ENCODE assay signal across 8 mouse cellular contexts in genomic region chr5:30915974-30916433, GRCm38 (mm10). TPM values are rescaled to one million over a fixed set of nuclear protein-coding genes. Genes with fewer than 3 reads are reported as not detected.
DNase-seq lines count a peak whose midpoint lies in the region; ATAC-seq and TF ChIP-seq lines count a peak whose summit lies in the region.

No protein-coding gene starts in this region.

- H3K9me3 ChIP-seq in forebrain, postnatal 0 days (ENCODE audit: low read length) = no peaks in the 10 kb centered on the region
- no peaks in the 10 kb centered on the region for H3K9me3 ChIP-seq in neural tube, embryonic 15.5 days (replicated peaks)

- peak; percentile 77; the same call in 1 of the 2 replicates for TF ChIP-seq CTCF in cerebellum, adult 2 months (IDR thresholded peaks at IDR 0.05; ENCODE audit: borderline replicate concordance, insufficient read depth, low read depth, low read length)
- TF ChIP-seq CTCF in forebrain, postnatal 0 days (IDR thresholded peaks at IDR 0.05; ENCODE audit: low read depth) = peak; percentile 86
- TF ChIP-seq CTCF in layer of hippocampus, adult 2 months (conservative IDR thresholded peaks at IDR 0.05) = peak; percentile 83
- TF ChIP-seq CTCF in lung, adult 2 months (IDR thresholded peaks at IDR 0.05; ENCODE audit: insufficient read depth, low read length) = peak; percentile 63
- TF ChIP-seq CTCF in thymus, adult 2 months (IDR thresholded peaks at IDR 0.05; ENCODE audit: borderline replicate concordance, control insufficient read depth, extremely low read depth, insufficient read depth, low read length, poor library complexity) = 0 out of 2 replicates have a peak, but pooled peaks have one; percentile 49

- WGBS in cerebellum, adult 2 months = 1% methylated on average over 7 of the region's 7 CpGs
- WGBS in forebrain, postnatal 0 days = 4% methylated on average over 7 of the region's 7 CpGs
- WGBS in lung, adult 2 months = 3% methylated on average over 7 of the region's 7 CpGs
- 1% methylated on average over 7 of the region's 7 CpGs for WGBS in neural tube, embryonic 15.5 days
- WGBS in thymus, adult 2 months = 8% methylated on average over 7 of the region's 7 CpGs

- peak; percentile 18; the same call in 1 of the 2 replicates for TF ChIP-seq POLR2A in cerebellum, adult 2 months (IDR thresholded peaks at IDR 0.05; ENCODE audit: borderline replicate concordance, insufficient read depth, low read length)
- TF ChIP-seq POLR2A in lung, adult 2 months (IDR thresholded peaks at IDR 0.05; ENCODE audit: borderline replicate concordance, extremely low read depth, low read depth, low read length) = peak; percentile 47; the same call in 1 of the 2 replicates
- TF ChIP-seq POLR2A in thymus, adult 2 months (IDR thresholded peaks at IDR 0.05; ENCODE audit: control insufficient read depth, extremely low read depth, insufficient read depth, low read length, poor library complexity) = no peak

- H3K4me3 ChIP-seq in cerebellum, adult 2 months (replicated peaks; ENCODE audit: insufficient read depth, low read depth, low read length) = no peak overlapping the region
- H3K4me3 ChIP-seq in forebrain, postnatal 0 days (ENCODE audit: low read depth, low read length) = no peak overlapping the region
- H3K4me3 ChIP-seq in layer of hippocampus, adult 2 months = peak overlapping the region; percentile 12; the same call in 1 of the 2 replicates
- no peak overlapping the region for H3K4me3 ChIP-seq in lung, adult 2 months (replicated peaks; ENCODE audit: extremely low read depth, low read depth, low read length)
- H3K4me3 ChIP-seq in neural tube, embryonic 15.5 days (replicated peaks) = peak overlapping the region; percentile 33; the same call in 1 of the 2 replicates
- H3K4me3 ChIP-seq in thymus, adult 2 months (ENCODE audit: control insufficient read depth, insufficient read depth, low read length) = no peak overlapping the region

- H3K36me3 ChIP-seq in forebrain, postnatal 0 days (ENCODE audit: insufficient read depth) = no peaks in the 10 kb centered on the region
- no peaks in the 10 kb centered on the region for H3K36me3 ChIP-seq in neural tube, embryonic 15.5 days
- H3K36me3 ChIP-seq in thymus, adult 2 months (ENCODE audit: control insufficient read depth, insufficient read depth, low read length) = no peaks in the 10 kb centered on the region

- no peak overlapping the region for H3K9ac ChIP-seq in forebrain, postnatal 0 days
- H3K9ac ChIP-seq in neural tube, embryonic 15.5 days (replicated peaks) = no peak overlapping the region

- H3K27me3 ChIP-seq in cerebellum, adult 2 months (ENCODE audit: control insufficient read depth, insufficient read depth, low read length) = no peaks in the 10 kb centered on the region
- H3K27me3 ChIP-seq in forebrain, postnatal 0 days (ENCODE audit: insufficient read depth, low read length) = no peaks in the 10 kb centered on the region
- H3K27me3 ChIP-seq in neural tube, embryonic 15.5 days (replicated peaks) = no peaks in the 10 kb centered on the region
- H3K27me3 ChIP-seq in thymus, adult 2 months (ENCODE audit: control insufficient read depth, insufficient read depth, low read length) = no peaks in the 10 kb centered on the region

- DNase-seq in Muller cell, postnatal 12 days (ENCODE audit: inconsistent ontology term) = peak; percentile 95
- DNase-seq in cerebellum, adult 2 months = peak; percentile 80 to 91
- DNase-seq in forebrain, postnatal 0 days = peak; percentile 96
- peak; percentile 90 for DNase-seq in heart, postnatal 4 days
- DNase-seq in layer of hippocampus, adult 2 months (ENCODE audit: low spot score in 2 of 2) = peak; percentile 87 to 95
- peak; percentile 74 for DNase-seq in lung, adult 2 months
- peak; percentile 68 for DNase-seq in thymus, adult 2 months

- H3K27ac ChIP-seq in cerebellum, adult 2 months (ENCODE audit: insufficient read depth, low read length) = no peak overlapping the region
- peak overlapping the region; percentile 54; the same call in 1 of the 2 replicates for H3K27ac ChIP-seq in forebrain, postnatal 0 days (ENCODE audit: low read depth, low read length)
- peak overlapping the region; percentile 79 for H3K27ac ChIP-seq in layer of hippocampus, adult 2 months
- H3K27ac ChIP-seq in neural tube, embryonic 15.5 days (replicated peaks) = peak overlapping the region; percentile 64
- H3K27ac ChIP-seq in thymus, adult 2 months (ENCODE audit: control insufficient read depth, insufficient read depth, low read length) = peak overlapping the region; percentile 58

- H3K4me1 ChIP-seq in cerebellum, adult 2 months (ENCODE audit: control insufficient read depth, insufficient read depth, low read length) = no peaks in the 10 kb centered on the region
- no peaks in the 10 kb centered on the region for H3K4me1 ChIP-seq in forebrain, postnatal 0 days (ENCODE audit: insufficient read depth)
- H3K4me1 ChIP-seq in lung, adult 2 months (ENCODE audit: control insufficient read depth, insufficient read depth, low read length) = peaks cover 35% of the 10 kb centered on the region
- peaks cover 33% of the 10 kb centered on the region for H3K4me1 ChIP-seq in neural tube, embryonic 15.5 days
- peaks cover 36% of the 10 kb centered on the region for H3K4me1 ChIP-seq in thymus, adult 2 months (replicated peaks; ENCODE audit: control insufficient read depth, insufficient read depth, low read length)

- ATAC-seq in forebrain, postnatal 0 days = peak; percentile 97
- ATAC-seq in neural tube, embryonic 15.5 days (ENCODE audit: low FRiP score) = peak; percentile 80

- no peak overlapping the region; the same call in 1 of the 2 replicates for H3K4me2 ChIP-seq in forebrain, postnatal 0 days (ENCODE audit: low read depth)
- H3K4me2 ChIP-seq in neural tube, embryonic 15.5 days = peak overlapping the region; percentile 49

RNA-seq across cellular contexts. Expression of gene Emilin1, which starts 2.8 kb away (rescaled TPM):
- polyA plus RNA-seq in cerebellum, adult 2 months (2012; rRNA removed) = 1.7 and 2.6 TPM in 2 replicates
- 10.0 and 11.3 TPM in 2 replicates for total RNA-seq in forebrain, postnatal 0 days (2014; rRNA removed)
- polyA plus RNA-seq in forebrain, postnatal 0 days (2015; fragmentation: Nextera tagmentation; extraction: Ambion mirVana) = 9.6 and 10.0 TPM in 2 replicates
- total RNA-seq in heart, postnatal 4 days (2021) = 10 to 100 TPM; 83.4 to 93.2 TPM
- 1 to 10 TPM; 2.0 TPM for total RNA-seq in layer of hippocampus, adult 2 months (2021)
- 89.9 and 107 TPM in 2 replicates for polyA plus RNA-seq in lung, adult 2 months (2012; rRNA removed)
- 24.5 and 52.1 TPM in 2 replicates for polyA plus RNA-seq in neural tube, embryonic 15.5 days (2015; fragmentation: Nextera tagmentation; extraction: Ambion mirVana)
- polyA plus RNA-seq in thymus, adult 2 months (2012; rRNA removed) = 44.6 and 57.5 TPM in 2 replicates

RNA-seq across cellular contexts. Expression of gene Khk, which starts 5.2 kb away (rescaled TPM):
- 34.1 and 34.2 TPM in 2 replicates for polyA plus RNA-seq in cerebellum, adult 2 months (2012; rRNA removed)
- 4.5 and 5.3 TPM in 2 replicates for total RNA-seq in forebrain, postnatal 0 days (2014; rRNA removed)
- 11.7 and 13.2 TPM in 2 replicates for polyA plus RNA-seq in forebrain, postnatal 0 days (2015; fragmentation: Nextera tagmentation; extraction: Ambion mirVana)
- 1 to 10 TPM; 6.4 to 9.2 TPM for total RNA-seq in heart, postnatal 4 days (2021)
- total RNA-seq in layer of hippocampus, adult 2 months (2021) = 10 to 100 TPM; 17.0 to 17.7 TPM
- 39.0 and 46.6 TPM in 2 replicates for polyA plus RNA-seq in lung, adult 2 months (2012; rRNA removed)
- 12.7 and 17.0 TPM in 2 replicates for polyA plus RNA-seq in neural tube, embryonic 15.5 days (2015; fragmentation: Nextera tagmentation; extraction: Ambion mirVana)
- 28.3 and 32.0 TPM in 2 replicates for polyA plus RNA-seq in thymus, adult 2 months (2012; rRNA removed)

RNA-seq across cellular contexts. Expression of gene Ost4, which starts 8.4 kb away (rescaled TPM):
- 174 and 187 TPM in 2 replicates for polyA plus RNA-seq in cerebellum, adult 2 months (2012; rRNA removed)
- total RNA-seq in forebrain, postnatal 0 days (2014; rRNA removed) = 116 and 130 TPM in 2 replicates
- polyA plus RNA-seq in forebrain, postnatal 0 days (2015; fragmentation: Nextera tagmentation; extraction: Ambion mirVana) = 190 and 236 TPM in 2 replicates
- 100 to 1,000 TPM; 170 TPM for total RNA-seq in heart, postnatal 4 days (2021)
- 10 to 100 TPM; 91.5 to 93.8 TPM for total RNA-seq in layer of hippocampus, adult 2 months (2021)
- polyA plus RNA-seq in lung, adult 2 months (2012; rRNA removed) = 218 and 230 TPM in 2 replicates
- 244 and 282 TPM in 2 replicates for polyA plus RNA-seq in neural tube, embryonic 15.5 days (2015; fragmentation: Nextera tagmentation; extraction: Ambion mirVana)
- 192 and 239 TPM in 2 replicates for polyA plus RNA-seq in thymus, adult 2 months (2012; rRNA removed)

RNA-seq across cellular contexts. Expression of gene Agbl5, which starts 27.5 kb away (rescaled TPM):
- 15.1 TPM in 2 replicates for polyA plus RNA-seq in cerebellum, adult 2 months (2012; rRNA removed)
- 36.6 and 52.2 TPM in 2 replicates for total RNA-seq in forebrain, postnatal 0 days (2014; rRNA removed)
- 15.3 and 21.5 TPM in 2 replicates for polyA plus RNA-seq in forebrain, postnatal 0 days (2015; fragmentation: Nextera tagmentation; extraction: Ambion mirVana)
- 10 to 100 TPM; 11.8 to 12.7 TPM for total RNA-seq in heart, postnatal 4 days (2021)
- 10 to 100 TPM; 12.2 to 15.5 TPM for total RNA-seq in layer of hippocampus, adult 2 months (2021)
- 19.2 and 20.8 TPM in 2 replicates for polyA plus RNA-seq in lung, adult 2 months (2012; rRNA removed)
- polyA plus RNA-seq in neural tube, embryonic 15.5 days (2015; fragmentation: Nextera tagmentation; extraction: Ambion mirVana) = 18.9 and 21.1 TPM in 2 replicates
- 40.7 and 53.0 TPM in 2 replicates for polyA plus RNA-seq in thymus, adult 2 months (2012; rRNA removed)

RNA-seq across cellular contexts. Expression of gene Cgref1, which starts 29.4 kb away (rescaled TPM):
- 16.7 and 18.5 TPM in 2 replicates for polyA plus RNA-seq in cerebellum, adult 2 months (2012; rRNA removed)
- 67.3 and 82.1 TPM in 2 replicates for total RNA-seq in forebrain, postnatal 0 days (2014; rRNA removed)
- 61.0 and 63.5 TPM in 2 replicates for polyA plus RNA-seq in forebrain, postnatal 0 days (2015; fragmentation: Nextera tagmentation; extraction: Ambion mirVana)
- under 1 TPM; 0.67 to 0.77 TPM for total RNA-seq in heart, postnatal 4 days (2021)
- total RNA-seq in layer of hippocampus, adult 2 months (2021) = 10 to 100 TPM; 15.5 to 16.7 TPM
- polyA plus RNA-seq in lung, adult 2 months (2012; rRNA removed) = 2.7 and 5.7 TPM in 2 replicates
- polyA plus RNA-seq in neural tube, embryonic 15.5 days (2015; fragmentation: Nextera tagmentation; extraction: Ambion mirVana) = 68.9 and 80.2 TPM in 2 replicates
- 0.31 and 0.70 TPM in 2 replicates for polyA plus RNA-seq in thymus, adult 2 months (2012; rRNA removed)

Comparison
In these comparisons a context has a peak if more than half of its experiments do, and no peak if none do; other contexts are left out.
1. H3K4me3 ChIP-seq: peak in layer of hippocampus, adult 2 months (single experiment) and neural tube, embryonic 15.5 days (single experiment); none in cerebellum, adult 2 months (single experiment), forebrain, postnatal 0 days (single experiment), lung, adult 2 months (single experiment) and thymus, adult 2 months (single experiment).
2. Peak in every context shown above with its lines, with median percentiles within 50 percentile points of each other: DNase-seq and CTCF ChIP-seq.